Mouse (Mus musculus) CD8-positive naive resting alpha-beta T cell, adult 2 months (primary cell): ENCODE data around the gene Adgrg1.
A peak's percentile ranks its signal among the peaks of the same experiment; 100 is the strongest.

Experiments
- DNase-seq, 2 experiments: peaks; one replicate each; pipeline ENCODE4 v3.0.0; 2022; ENCODE audit warnings: low read depth in 2 of 2, low spot score in 2 of 2

The Adgrg1 gene

DNA sequence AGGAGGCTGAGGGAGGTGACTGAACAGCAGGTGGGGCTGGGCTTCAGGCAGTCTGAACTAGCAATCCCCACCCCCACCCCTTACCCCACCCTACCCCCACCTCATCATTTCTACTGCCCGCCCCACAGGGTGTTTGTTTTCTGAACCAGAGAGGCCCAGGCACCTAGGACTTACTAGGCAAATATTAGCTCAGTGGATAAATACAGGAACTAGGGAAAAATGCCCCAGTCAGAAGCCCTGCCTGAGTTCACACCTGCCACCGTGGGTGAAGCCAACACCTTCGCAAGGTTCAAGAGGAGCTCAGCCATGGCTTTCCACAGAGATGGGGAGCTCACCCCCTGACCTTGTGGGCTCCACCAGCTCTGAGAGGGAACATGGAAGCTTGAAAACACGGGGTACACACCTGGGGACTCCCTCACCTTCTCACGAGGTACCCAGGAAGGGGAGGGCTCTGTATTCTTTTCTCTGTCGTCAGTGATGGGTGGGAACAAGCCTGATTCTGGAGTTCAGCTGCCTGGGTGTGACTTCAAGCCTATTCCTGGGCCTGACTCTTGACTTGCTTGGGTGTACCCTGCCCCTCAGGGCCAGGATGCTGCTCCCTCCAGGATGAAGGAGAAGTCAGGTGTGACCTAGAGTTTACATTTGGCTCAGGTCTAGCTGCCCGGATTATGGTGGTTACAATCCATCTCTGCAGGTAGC lies at the start of gene Adgrg1:
Gene Adgrg1 (plus strand): TSS at position 285 of the 699 bp plus-strand sequence.
- no peak for DNase-seq

- DNase-seq = no peak
These were observed 46.3 kb upstream of the Adgrg1 start for GRCm38 (mm10) chr8:94928227-94928626.

DNA sequence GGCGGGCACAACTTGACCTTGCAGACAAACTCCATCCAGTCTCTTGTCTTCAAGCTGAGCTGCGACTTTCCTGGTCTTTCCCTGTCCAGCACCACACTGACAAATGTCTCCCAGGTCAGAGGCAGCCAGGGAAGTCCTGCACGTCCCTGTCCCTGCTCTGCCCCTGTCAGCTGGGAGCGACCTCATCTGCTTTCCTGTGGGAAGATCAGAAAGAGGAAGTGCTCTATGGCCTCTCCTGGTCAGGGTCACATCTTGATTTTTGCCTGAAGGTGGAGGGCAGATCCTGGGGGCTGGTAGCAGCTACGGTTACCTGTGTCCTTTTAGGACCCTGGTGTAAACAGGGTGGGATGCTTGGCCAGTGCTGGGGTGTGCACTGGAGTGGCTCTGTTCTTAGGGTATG lies 40.6 kb upstream of the Adgrg1 start:
- no peak for DNase-seq

DNA sequence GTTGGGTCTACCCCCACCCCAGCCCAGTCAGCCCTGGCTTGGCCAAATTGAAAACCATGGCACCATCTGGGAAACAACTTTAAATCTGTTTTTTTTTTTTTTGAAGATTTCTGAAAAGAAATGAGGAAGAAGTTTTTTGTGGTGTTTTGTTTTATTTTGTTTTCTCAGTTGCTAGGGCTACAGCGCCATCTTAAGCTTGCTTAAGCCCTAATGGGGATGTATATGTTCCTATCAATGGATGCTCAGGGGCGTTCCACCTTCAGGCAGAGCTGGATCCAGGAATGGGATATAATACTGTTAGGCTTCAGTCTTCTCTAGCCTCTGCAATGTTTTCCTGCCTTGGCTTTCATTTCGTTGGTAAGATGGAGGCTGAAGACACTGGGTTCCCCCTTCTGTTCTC lies 39.4 kb upstream of the Adgrg1 start:
- DNase-seq = no peak

DNA sequence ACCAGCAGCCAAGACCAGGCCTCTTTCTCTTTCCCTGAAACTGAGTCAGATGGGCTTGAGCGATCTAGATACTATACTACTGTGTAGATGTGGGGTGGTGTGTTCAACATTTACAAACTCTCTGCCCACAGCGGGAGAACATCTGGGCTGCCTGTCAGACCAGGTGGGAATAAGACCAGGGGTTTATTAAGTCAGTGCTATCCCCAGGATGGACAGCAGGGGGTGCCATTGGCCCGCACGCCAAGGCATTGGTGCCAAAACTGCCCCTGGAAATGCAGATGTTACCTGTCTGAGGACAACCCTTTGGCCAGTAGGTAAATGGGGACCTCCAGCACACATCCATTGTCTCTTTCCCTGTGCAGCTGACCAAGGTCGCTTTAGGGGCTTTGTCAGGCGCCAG lies 32.0 kb upstream of the Adgrg1 start:
- peak; percentile 63 to 76 for DNase-seq

- no peak for DNase-seq
These were observed 29.4 kb upstream of the Adgrg1 start for GRCm38 (mm10) chr8:94945185-94945584.

DNA sequence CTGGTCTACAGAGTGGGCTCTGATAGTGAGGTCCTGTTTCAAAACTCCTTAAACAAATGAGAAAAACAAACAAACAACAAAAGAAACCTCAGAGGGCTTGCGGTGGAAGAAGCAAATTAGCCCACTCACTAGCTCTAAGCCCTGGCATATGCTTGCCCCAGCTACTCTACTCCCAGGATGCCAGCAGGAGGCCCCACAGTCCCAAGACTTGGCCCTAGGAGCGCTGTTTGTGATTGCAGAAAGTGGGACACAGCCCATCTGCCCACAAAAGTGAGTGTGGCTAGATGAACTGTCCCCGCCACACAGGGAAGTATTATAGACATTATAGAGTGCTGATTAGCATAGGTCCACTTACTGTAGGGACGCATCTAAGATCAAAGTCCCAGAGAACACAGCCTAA lies 26.1 kb upstream of the Adgrg1 start:
- no peak for DNase-seq

DNA sequence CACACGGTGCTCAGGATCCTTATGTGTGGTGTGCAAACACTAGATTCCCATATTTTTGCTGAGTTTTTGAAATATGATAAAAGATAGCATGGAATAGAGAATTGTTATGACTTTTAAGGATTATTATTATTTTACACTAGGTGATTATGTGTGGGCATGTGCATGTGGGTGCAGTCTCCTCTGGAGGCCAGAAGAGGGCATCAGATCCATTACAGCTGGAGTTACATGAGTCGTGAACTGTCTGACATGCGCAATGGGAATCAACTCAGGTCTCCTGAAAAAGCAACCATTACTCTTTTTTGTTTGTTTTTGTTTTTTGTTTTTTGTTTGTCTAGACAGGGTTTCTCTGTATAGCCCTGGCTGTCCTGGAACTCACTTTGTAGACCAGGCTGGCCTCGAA lies 25.5 kb upstream of the Adgrg1 start:
- no peak for DNase-seq

DNA sequence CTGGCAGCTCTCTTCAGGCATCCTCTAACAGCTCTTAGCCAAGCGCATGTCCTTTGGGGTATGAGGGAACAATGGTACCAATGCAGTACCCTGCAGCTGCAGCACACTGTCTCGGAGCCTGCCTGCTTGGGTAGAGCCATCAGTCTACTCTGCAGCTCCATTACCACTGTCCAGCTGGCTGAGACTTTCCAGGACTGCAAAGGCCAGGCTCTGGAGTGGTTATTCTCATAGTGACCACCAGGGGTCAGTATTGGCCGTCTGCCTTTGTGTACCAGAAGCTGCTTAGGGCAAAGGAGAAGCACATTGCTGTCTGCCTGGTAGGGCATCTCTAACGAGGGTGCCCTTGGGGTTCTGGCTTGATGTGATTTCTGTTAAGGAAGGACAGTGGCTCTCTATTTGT lies 24.5 kb upstream of the Adgrg1 start:
- peak; percentile 65 to 68 for DNase-seq

DNA sequence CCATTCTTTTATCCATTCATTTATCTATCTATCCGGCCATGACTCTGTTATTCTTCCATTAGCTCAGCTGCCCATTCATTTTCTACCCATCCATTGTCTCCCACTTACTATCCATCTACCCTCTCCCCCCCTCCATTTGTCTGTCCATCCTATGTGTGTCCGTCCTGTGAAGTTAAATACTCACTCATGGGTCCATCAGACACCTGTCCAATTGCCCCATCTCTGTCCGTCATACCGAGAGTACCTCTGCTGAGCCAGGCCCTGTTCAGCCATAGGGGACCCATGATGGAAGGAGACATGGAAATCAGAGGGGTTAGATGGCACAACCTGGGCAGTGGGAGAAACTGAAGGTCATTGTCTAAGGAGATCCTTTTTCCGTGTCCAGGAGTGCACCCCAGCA lies 24.1 kb upstream of the Adgrg1 start:
- no peak for DNase-seq

DNA sequence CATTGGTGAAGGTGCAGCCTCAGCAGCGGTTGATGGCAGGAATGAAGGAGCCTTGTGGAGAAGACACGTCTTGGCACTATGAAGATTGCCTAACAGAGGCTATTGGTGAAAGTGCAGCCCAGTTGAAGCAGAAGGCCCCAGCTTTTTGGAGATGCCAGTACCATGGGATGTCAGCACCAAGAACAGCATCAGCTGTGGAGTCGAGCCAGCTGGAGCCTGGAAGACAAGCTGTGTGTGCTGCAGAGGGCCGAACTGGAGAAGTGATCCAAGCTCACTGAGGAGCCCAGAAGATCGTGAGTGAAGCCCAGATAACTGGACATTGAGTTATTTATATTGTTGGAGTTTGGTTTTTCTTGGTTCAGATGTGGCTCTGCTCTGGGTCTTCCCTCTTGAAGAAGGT lies 22.5 kb upstream of the Adgrg1 start:
- DNase-seq = no peak

DNA sequence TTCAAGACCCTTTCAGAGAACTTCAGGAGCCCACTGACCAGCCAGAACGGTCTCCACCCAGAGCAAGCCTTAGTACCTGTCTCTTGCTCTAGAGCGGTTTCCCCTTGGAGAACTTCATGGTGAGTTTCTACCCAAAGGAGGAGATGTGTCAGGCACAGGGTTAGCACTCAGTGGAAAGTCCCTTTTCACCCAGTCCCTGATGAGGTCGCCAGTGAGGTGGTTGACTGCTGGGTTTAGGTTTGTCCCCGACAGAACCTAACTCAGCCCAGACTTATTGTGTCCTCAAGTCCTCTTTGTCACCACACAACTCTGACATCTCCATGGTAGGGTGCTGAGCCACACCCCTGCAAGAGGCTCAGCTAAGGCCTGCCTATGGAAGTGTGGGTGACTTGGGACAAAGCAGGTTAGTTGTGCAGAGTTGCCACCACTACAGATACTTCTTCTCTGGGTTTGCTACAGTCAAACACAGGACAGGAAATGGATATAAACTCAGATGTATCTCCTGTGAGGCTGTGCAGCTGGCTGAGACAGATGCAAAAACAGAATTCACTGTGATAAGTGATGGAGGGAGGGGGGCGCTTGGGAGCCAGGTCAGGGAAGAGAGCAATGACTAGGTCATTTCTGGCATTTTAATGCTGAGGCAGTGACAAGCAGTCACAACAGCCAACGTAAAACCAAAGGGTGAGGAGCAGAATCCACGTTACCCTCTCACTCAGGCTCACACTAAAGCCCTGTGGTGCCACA lies 20.8 kb upstream of the Adgrg1 start:
- no peak for DNase-seq

DNA sequence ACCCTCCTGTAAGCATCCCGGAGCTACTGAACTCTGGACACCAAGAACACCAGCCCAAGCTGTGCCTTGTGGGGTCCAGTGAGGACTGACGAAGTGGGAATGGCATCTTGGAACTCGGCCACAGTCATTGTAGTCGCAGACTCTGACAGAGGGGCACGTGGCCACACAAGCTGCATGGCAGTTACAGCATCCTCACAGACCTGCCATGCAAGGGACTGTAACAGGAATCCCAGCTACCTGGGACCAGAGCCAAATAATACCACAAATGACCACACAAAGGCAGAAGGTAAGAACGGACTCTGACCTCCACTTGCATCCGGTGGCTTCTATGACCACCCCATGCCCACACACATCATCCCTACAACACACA lies 20.2 kb upstream of the Adgrg1 start:
- DNase-seq = no peak

GRCm38 (mm10) chr8:94954921-94955758 lies 19.4 kb upstream of the Adgrg1 start:
- peak; percentile 37 to 64 for DNase-seq

GRCm38 (mm10) chr8:94956078-94956574 lies 18.4 kb upstream of the Adgrg1 start:
- DNase-seq = peak in 1 of 2 experiments; percentile 27

- no peak for DNase-seq
These were observed 12.3 kb upstream of the Adgrg1 start for GRCm38 (mm10) chr8:94962201-94962600.

- no peak for DNase-seq
These were observed 9.7 kb upstream of the Adgrg1 start for GRCm38 (mm10) chr8:94964828-94965227.

GRCm38 (mm10) chr8:94966578-94966977 lies 8.0 kb upstream of the Adgrg1 start:
- DNase-seq = peak in 1 of 2 experiments; percentile 39

GRCm38 (mm10) chr8:94967071-94967470 lies 7.5 kb upstream of the Adgrg1 start:
- DNase-seq = no peak

GRCm38 (mm10) chr8:94967554-94967953 lies 7.0 kb upstream of the Adgrg1 start:
- DNase-seq = no peak

- peak; percentile 39 to 58 for DNase-seq
These were observed 1.3 kb upstream of the Adgrg1 start for GRCm38 (mm10) chr8:94973270-94973669.

- DNase-seq = no peak
These were observed 765 bp upstream of the Adgrg1 start for GRCm38 (mm10) chr8:94973786-94974185.
